Mouse (Mus musculus) heart, adult 18-20 months (tissue): ENCODE data around the gene Tor4a. TPM values are rescaled to one million over a fixed set of nuclear protein-coding genes. Genes with fewer than 3 reads are reported as not detected.

Experiments used
- DNase-seq, 2 experiments: peaks; one replicate each; pipeline ENCODE4 v3.0.0; 2021 to 2022; ENCODE audit warnings: mixed read lengths in 1 of 2
- total RNA-seq, 2 experiments: library from RNA; stranded (reverse); gene quantifications; 2 replicates each; pipeline ENCODE4 v1.2.3; 2021

Tor4a gene
- total RNA-seq, 2 experiments from 2014 or later, result 4.0 to 4.6 TPM

- DNase-seq, result peak; percentile 98 to 100
These were observed 28.4 kb upstream of the Tor4a start for GRCm38 (mm10) chr2:25224766-25225752.

- DNase-seq, result no peak
These were observed 27.7 kb upstream of the Tor4a start, which contains the start of gene Tubb4b for GRCm38 (mm10) chr2:25224492-25224765. Tubb4b (minus strand) TSS chr2:25224702.

GRCm38 (mm10) chr2:25223681-25224491 lies 27.2 kb upstream of the Tor4a start:
- DNase-seq, result peak; percentile 86 to 92

GRCm38 (mm10) chr2:25221331-25221772 lies 24.7 kb upstream of the Tor4a start:
- DNase-seq, result no peak

GRCm38 (mm10) chr2:25218445-25218844 lies 21.8 kb upstream of the Tor4a start, which contains the start of gene Fam166a:
Fam166a (plus strand) TSS chr2:25218745.
- no peak for DNase-seq

- DNase-seq, result no peak
These were observed 21.0 kb upstream of the Tor4a start for GRCm38 (mm10) chr2:25217666-25218065.

GRCm38 (mm10) chr2:25214444-25214843 lies 17.8 kb upstream of the Tor4a start, which contains the start of gene Stpg3:
Stpg3 (minus strand) TSS chr2:25214637.
- no peak for DNase-seq

GRCm38 (mm10) chr2:25213266-25213865 lies 16.7 kb upstream of the Tor4a start:
- no peak for DNase-seq

GRCm38 (mm10) chr2:25211121-25211670 lies 14.5 kb upstream of the Tor4a start, which contains the start of gene Nelfb:
Nelfb (minus strand) TSS chr2:25211489.
- peak; percentile 93 to 95 for DNase-seq

- DNase-seq, result peak in 1 of 2 experiments; percentile 14
These were observed 14.0 kb upstream of the Tor4a start for GRCm38 (mm10) chr2:25210686-25211085.

GRCm38 (mm10) chr2:25207593-25207992 lies 10.9 kb upstream of the Tor4a start:
- DNase-seq, result no peak

- DNase-seq, result no peak
These were observed 7.0 kb upstream of the Tor4a start for GRCm38 (mm10) chr2:25203631-25204214.

- DNase-seq, result no peak
These were observed 3.9 kb upstream of the Tor4a start for GRCm38 (mm10) chr2:25200631-25201030.

- DNase-seq, result peak in 1 of 2 experiments; percentile 19
These were observed 1.3 kb upstream of the Tor4a start for GRCm38 (mm10) chr2:25197946-25198345.

GRCm38 (mm10) chr2:25197191-25197590 lies 505 bp upstream of the Tor4a start:
- DNase-seq, result peak in 1 of 2 experiments; percentile 48

GRCm38 (mm10) chr2:25195211-25196156 lies 1.2 kb downstream of the Tor4a start:
- peak; percentile 81 to 91 for DNase-seq

GRCm38 (mm10) chr2:25194486-25195171 lies 2.1 kb downstream of the Tor4a start:
- DNase-seq, result peak; percentile 44 to 49

- no peak for DNase-seq
These were observed 2.7 kb downstream of the Tor4a start for GRCm38 (mm10) chr2:25194006-25194405.

GRCm38 (mm10) chr2:25193330-25193770 lies 3.3 kb downstream of the Tor4a start:
- peak; percentile 88 to 90 for DNase-seq
